Mouse (Mus musculus): ENCODE results near the gene Tpp2. TPM values are rescaled to one million over a fixed set of nuclear protein-coding genes. Genes with fewer than 3 reads are reported as not detected.
"Not testable (repeated sequence)": the region's sequence is repeated elsewhere in the genome, so short reads cannot be mapped to it uniquely, and the experiment has no call there.

Gene Tpp2
- 8.4 and 9.4 TPM in 2 replicates for polyA plus RNA-seq (2012; rRNA removed)

DNA sequence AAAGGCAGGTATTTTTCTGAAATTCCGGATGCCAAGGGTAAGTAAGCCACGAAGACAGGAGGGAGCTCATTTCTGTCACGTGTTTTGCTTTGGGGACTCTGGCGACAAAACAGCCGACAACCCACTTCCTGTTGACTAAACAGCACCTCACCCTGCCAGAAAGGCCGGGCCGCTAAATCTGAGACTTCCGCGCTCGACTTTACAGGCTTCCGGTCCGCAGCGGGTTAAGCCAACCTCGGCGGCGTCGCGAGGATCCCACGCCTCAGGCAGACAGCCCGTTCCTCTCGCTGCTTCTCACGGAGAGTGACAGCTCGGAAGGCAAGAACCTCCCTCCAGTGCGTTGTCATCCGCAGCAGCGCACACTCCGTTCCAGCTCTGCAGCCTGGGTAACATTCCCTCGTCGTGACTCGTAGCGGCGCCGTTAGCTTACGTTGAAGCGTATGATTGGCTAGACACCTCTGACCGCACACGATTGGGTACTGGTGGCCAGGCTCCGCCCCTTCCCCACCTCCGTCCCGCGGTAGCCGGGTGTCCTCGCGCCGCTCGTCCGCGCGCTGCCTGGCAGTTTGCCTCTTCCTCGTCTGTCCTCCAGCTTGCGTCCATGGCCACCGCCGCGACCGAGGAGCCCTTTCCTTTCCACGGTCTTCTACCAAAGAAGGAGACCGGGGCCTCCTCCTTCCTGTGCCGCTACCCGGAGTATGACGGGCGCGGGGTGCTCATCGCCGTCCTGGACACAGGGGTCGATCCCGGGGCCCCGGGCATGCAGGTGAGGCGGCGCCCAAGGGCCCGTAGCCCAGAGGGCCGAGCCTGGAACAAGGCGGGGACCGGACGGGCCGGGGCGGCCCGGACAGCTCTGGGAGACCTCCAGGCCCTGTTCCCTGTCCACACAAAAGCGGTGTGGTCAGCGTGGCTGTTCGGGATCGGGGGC is at the start of gene Tpp2:
TSS of gene Tpp2 (plus strand) at position 160 of the 928 bp plus-strand sequence.
- peak; percentile 81 for DNase-seq (ENCODE audit: low read depth)

DNA sequence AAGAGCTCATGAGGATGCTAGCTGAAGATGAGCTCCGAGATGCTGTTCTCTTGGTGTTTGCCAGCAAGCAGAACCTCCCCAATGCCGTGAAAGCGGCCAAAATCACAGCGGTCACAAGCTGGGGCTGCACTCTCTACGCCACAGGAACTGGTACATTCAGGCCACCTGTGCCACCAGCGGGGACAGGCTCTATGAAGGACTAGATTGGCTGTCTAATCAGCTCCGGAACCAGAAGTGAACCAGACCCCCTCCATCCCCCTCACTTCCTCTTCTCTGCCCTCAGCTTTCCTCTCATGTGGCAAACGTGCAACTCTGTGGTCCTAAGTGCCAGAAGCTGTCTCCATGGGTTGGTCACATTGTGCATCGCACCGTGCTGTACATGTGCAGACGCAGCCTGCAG is 45.1 kb upstream of the Tpp2 start:
- not testable (repeated sequence) for DNase-seq (ENCODE audit: low read depth)

GRCm38 (mm10) chr1:43895742-43896141 is 37.7 kb upstream of the Tpp2 start:
- no peak for DNase-seq (ENCODE audit: low read depth)

DNA sequence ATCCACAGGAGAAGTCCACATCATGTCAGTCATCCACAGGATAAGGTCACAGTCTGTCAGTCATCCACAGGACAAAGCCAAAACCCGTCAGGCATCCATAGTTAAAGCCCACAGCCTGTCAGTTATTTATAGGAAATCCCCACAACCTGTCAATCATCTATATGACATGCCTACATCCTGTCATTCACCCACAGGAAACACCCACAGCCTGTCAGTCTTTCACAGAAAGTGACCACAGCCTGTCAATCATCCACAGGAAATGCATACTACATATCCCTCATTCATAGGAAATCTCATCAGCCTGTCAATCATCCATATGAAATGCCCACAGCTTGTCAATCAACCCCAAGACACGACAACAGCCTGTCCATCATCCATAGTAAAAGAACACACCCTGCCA is 36.3 kb upstream of the Tpp2 start:
- DNase-seq (ENCODE audit: low read depth) = no peak

- no peak for DNase-seq (ENCODE audit: low read depth)
These were observed 35.5 kb upstream of the Tpp2 start for GRCm38 (mm10) chr1:43897987-43898386.

- no peak for DNase-seq (ENCODE audit: low read depth)
These were observed 34.3 kb upstream of the Tpp2 start for GRCm38 (mm10) chr1:43898991-43899714.

GRCm38 (mm10) chr1:43902417-43902816 is 31.0 kb upstream of the Tpp2 start:
- DNase-seq (ENCODE audit: low read depth) = no peak

GRCm38 (mm10) chr1:43902855-43903254 is 30.6 kb upstream of the Tpp2 start:
- no peak for DNase-seq (ENCODE audit: low read depth)

DNA sequence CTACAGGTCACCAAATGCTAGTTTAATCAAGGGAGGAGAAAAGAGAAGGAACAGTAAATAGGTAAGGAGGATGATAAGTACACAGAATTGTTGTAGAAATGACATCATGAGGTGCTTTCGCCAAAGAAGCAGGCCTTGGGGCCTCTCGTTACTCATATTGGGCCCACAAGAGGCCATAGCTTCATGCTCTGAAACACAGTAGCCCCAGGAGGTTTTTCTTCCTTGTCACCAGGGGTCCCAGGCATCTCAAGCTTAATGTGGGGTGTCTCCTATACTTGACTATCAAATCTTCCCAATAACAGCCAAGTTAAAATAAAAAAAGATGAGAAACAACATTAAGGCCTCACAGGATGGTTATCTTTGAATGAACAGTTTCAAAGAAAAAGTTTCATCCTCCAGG is 18.0 kb upstream of the Tpp2 start:
- DNase-seq (ENCODE audit: low read depth) = no peak

- no peak for DNase-seq (ENCODE audit: low read depth)
These were observed 16.6 kb upstream of the Tpp2 start for GRCm38 (mm10) chr1:43916854-43917253.

DNA sequence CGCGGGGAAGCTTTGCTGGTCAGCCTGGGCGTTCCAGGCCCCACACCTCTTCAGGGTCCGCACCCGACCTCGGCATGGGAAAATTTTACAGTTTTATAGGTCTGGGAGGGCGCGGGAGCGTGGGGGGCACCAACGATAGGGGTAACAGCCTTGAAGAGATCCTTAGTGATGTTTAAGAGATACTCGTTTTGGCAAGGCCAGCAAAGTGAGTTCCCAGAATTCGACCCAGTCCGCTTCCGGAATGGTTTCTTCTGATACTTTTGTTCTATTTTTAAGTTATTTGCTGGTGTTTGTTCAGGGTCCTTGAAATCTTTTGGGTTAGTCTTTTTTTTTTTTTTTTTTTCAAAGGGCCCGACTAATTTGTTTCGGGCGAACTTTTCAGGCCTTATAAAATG is 966 bp downstream of the Tpp2 start:
- DNase-seq (ENCODE audit: low read depth) = no peak

GRCm38 (mm10) chr1:43939310-43939709 is 5.9 kb downstream of the Tpp2 start:
- no peak for DNase-seq (ENCODE audit: low read depth)

GRCm38 (mm10) chr1:43941476-43942217 is 8.2 kb downstream of the Tpp2 start:
- no peak for DNase-seq (ENCODE audit: low read depth)

DNA sequence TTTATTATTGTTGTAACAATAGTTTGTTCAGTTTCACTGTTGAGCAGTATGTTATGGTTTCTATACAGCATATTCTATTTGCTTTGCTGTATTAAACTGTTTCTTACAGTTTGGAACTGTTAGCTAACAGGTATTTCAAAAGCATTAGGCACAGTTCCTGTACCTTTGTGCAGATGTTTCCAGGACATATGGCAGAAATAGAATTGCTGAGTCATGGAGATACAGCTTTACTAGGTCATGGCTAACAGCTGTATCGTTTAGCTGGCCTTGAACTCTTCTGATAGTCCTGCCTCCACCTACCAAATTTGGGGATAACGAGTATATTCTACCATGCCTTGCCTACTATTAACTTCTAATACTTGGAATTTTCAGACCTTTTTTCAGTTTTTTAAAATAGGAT is 9.4 kb downstream of the Tpp2 start:
- no peak for DNase-seq (ENCODE audit: low read depth)

GRCm38 (mm10) chr1:43953679-43954078 is 20.2 kb downstream of the Tpp2 start:
- no peak for DNase-seq (ENCODE audit: low read depth)

DNA sequence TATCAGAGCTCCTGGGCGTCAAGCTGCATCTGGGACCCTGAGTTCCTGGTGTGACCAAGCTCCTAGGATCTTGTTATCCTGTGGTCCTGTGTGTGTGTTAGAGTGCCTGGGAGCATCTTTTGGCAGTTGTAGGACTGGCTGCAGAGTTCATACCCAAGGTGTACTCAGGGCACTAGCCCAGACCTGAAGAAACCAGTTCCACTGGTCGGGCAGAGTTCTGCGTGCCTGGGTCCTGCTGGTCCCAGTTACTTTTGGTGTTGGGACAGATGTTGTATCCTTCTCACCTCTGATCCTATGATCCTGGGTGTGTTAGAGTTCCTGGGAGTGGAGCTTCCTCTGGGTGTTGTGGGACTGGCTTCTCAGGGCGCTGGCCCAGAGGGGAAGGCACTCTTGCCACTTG is 30.9 kb downstream of the Tpp2 start:
- DNase-seq (ENCODE audit: low read depth) = peak; percentile 42

DNA sequence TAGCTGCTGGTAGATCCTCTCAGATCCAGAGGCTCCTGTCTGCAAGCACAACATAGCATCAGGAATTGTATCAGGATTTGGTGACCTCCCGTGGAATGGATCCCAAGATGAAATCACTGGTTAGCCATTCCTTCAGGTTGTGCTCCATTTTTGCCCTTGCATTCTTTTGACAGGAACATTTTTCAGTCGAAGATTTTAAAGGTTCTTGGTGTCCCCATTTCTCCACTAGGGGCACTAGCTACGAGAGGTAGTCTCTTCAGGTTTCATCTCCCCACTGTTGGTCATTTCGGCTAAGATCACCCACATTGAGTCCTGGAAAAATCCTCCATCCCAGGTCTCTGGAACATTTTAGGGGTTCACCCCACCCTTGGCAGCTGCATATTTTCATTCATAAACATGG is 33.3 kb downstream of the Tpp2 start:
- DNase-seq (ENCODE audit: low read depth) = no peak

GRCm38 (mm10) chr1:43969361-43969760 is 35.9 kb downstream of the Tpp2 start:
- DNase-seq (ENCODE audit: low read depth) = no peak

- DNase-seq (ENCODE audit: low read depth) = no peak
These were observed 37.6 kb downstream of the Tpp2 start for GRCm38 (mm10) chr1:43971089-43971488.

DNA sequence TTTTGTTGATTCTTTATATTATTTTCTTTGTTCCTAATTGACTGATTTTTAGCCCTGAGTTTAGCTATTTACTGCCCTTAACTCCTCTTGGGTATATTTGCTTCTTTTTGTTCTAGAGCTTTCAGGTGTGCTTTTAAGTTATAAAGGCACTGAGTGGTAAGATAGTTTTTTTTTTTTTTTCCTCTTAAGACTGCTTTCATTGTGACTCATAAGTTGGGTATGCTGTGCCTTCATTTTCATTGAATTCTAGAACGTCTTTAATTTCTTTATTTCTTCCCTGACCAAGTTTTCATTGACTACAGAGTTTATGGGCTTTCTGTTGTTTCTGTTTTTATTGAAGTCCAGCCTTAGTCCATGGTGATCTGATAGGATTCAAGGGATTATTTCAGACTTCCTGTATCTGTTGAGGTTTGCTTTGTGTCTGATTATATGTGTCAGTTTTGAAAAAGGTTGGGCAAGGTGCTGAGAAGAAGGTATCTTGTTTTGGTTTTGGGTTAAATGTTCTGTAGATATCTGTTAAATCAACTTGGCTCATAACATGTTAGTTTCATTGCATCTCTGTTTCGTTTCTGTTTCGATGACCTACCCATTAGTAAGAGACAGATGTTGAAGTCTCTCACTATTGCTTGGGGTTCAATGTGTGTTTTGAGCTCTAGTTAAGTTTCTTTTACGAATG is 63.6 kb downstream of the Tpp2 start:
- DNase-seq (ENCODE audit: low read depth) = no peak

- DNase-seq (ENCODE audit: low read depth) = no peak
These were observed 71.1 kb downstream of the Tpp2 start for GRCm38 (mm10) chr1:44004513-44004912.

- no peak for DNase-seq (ENCODE audit: low read depth)
These were observed 82.1 kb downstream of the Tpp2 start for GRCm38 (mm10) chr1:44015556-44015955.
